Comparison of ENCODE assay signal across 10 mouse cellular contexts in the genomic region with DNA sequence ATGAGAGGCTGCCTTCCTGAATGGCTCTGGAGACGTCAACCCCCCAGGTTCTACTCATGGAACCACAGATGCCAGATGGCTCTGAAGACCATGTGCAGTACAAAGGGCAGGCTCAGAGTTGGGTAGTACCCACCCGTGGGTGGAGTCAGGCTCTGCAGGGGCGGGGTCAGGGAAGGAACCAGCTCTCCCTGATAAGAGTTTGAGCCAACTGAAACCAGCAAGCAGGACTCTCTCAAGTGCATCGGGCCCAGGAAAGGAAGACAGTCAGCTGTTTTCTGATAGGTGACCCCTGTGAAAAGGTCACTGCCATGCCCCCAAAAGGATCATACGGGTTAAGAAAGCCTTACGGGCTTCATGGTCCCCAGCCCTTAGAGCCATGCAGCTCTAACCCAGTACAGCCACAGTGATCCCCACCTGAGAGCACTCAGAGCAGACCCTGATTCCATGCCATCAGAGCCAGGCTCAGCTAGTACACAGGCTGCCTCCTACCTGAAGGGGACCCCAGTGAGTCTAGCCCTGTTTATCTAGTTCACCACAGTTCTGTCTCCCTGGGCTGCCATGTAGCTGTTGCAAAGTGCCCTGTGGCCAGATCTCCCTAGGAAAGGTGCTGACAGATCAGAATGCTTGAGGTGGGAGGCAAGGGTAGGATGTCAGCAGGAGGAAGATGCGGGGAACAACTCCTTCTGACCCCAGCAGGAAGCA. TPM values are rescaled to one million over a fixed set of nuclear protein-coding genes. Genes with fewer than 3 reads are reported as not detected.
DNase-seq lines count a peak whose midpoint lies in the region; TF ChIP-seq lines count a peak whose summit lies in the region.
"Had no signal": no experiment of that assay in that cellular context is flagged by ENCODE, and none has a peak within 500 bp of the region (broad histone marks: within the 10 kb centered on the region; RNA-seq: fewer than 3 reads in every experiment).

No protein-coding gene starts in this region.

- no peaks in the 10 kb centered on the region for H3K27me3 ChIP-seq in heart, embryonic 10.5 days (ENCODE audit: insufficient read depth, poor library complexity, severe bottlenecking)
- H3K27me3 ChIP-seq in liver, adult 2 months (ENCODE audit: control insufficient read depth, insufficient read depth, low read length): no peaks in the 10 kb centered on the region

- H3K36me3 ChIP-seq in heart, embryonic 10.5 days: peaks cover 9% of the 10 kb centered on the region; the same call in 1 of the 2 replicates
- H3K36me3 ChIP-seq in liver, adult 2 months (ENCODE audit: control insufficient read depth, insufficient read depth, low read length): peaks cover 10% of the 10 kb centered on the region; the same call in 1 of the 2 replicates

- peak overlapping the region; percentile 33; the same call in 1 of the 2 replicates for H3K27ac ChIP-seq in heart, embryonic 10.5 days
- peak overlapping the region; percentile 41 for H3K27ac ChIP-seq in liver, adult 2 months (replicated peaks; ENCODE audit: insufficient read depth, low read depth, low read length)
- H3K27ac ChIP-seq: left cerebral cortex, adult 2 months had no signal

- WGBS in heart, embryonic 10.5 days: 47% methylated on average over 7 of the region's 7 CpGs
- 48% methylated on average over 7 of the region's 7 CpGs for WGBS in liver, adult 2 months

- TF ChIP-seq POLR2A in liver, adult 2 months (IDR thresholded peaks at IDR 0.05; ENCODE audit: extremely low read depth, insufficient read depth, low read length): no peak

- H3K4me1 ChIP-seq in heart, embryonic 10.5 days: peaks cover 34% of the 10 kb centered on the region
- peaks cover 37% of the 10 kb centered on the region for H3K4me1 ChIP-seq in liver, adult 2 months (ENCODE audit: control insufficient read depth, insufficient read depth, low read length)

- no peaks in the 10 kb centered on the region for H3K9me3 ChIP-seq in heart, embryonic 10.5 days

- H3K4me3 ChIP-seq in heart, embryonic 10.5 days: no peak overlapping the region
- no peak overlapping the region for H3K4me3 ChIP-seq in liver, adult 2 months (ENCODE audit: insufficient read depth, low read depth, low read length)
- H3K4me3 ChIP-seq: left cerebral cortex, adult 2 months had no signal

- DNase-seq in heart, embryonic 10.5 days (ENCODE audit: low spot score): peak; percentile 91
- no peak for DNase-seq in heart, postnatal 4 days
- DNase-seq in c-Kit-positive CD71-positive TER-119-positive erythroid progenitor cells, embryonic 14.5 days (ENCODE audit: low spot score): peak; percentile 92
- DNase-seq in liver, adult 2 months (ENCODE audit: extremely low read depth, low read depth, low spot score): peak; percentile 70
- DNase-seq in spleen, postnatal 14 days (ENCODE audit: low spot score in 2 of 2): peak; percentile 74 to 80
- DNase-seq in right cerebral cortex, postnatal 4 days: no peak
- no peak for DNase-seq in frontal cortex, postnatal 10 days (ENCODE audit: low spot score in 2 of 2)
- no peak for DNase-seq in urinary bladder, adult 18-20 months (ENCODE audit: low spot score in 2 of 2)
- DNase-seq: gastrocnemius, postnatal 25 days had no signal

- no peaks in the 10 kb centered on the region for H3K79me2 ChIP-seq in liver, adult 2 months (ENCODE audit: control insufficient read depth, insufficient read depth, low read length)

- no peak for TF ChIP-seq CTCF in liver, adult 2 months (IDR thresholded peaks at IDR 0.05; ENCODE audit: low read depth, low read length)

- no peak overlapping the region for H3K9ac ChIP-seq in liver, adult 2 months (ENCODE audit: low read depth, low read length)

RNA-seq across cellular contexts. Expression of a gene that starts 13.1 kb away (rescaled TPM):
- polyA plus RNA-seq in heart, embryonic 10.5 days (2016; fragmentation: Nextera tagmentation; extraction: Ambion mirVana): 4.8 and 6.2 TPM in 2 replicates
- total RNA-seq in heart, postnatal 4 days (2021): 1 to 10 TPM in 1 of 2 experiments, under 1 TPM in 1; 0.64 to 1.1 TPM
- total RNA-seq in liver, adult 2 months (2014; rRNA removed): 0.34 and 0.74 TPM in 2 replicates
- 0.25 TPM in 1 of 2 replicates, not detected in the other for polyA plus RNA-seq in liver, adult 2 months (2012; rRNA removed)
- total RNA-seq: gastrocnemius, postnatal 25 days had no signal

RNA-seq across cellular contexts. Expression of a gene that starts 21.0 kb away (rescaled TPM):
- polyA plus RNA-seq in heart, embryonic 10.5 days (2016; fragmentation: Nextera tagmentation; extraction: Ambion mirVana): 4.4 and 5.1 TPM in 2 replicates
- 10 to 100 TPM; 19.7 TPM for total RNA-seq in heart, postnatal 4 days (2021)
- total RNA-seq in liver, adult 2 months (2014; rRNA removed): 63.0 and 71.9 TPM in 2 replicates
- 106 and 139 TPM in 2 replicates for polyA plus RNA-seq in liver, adult 2 months (2012; rRNA removed)

RNA-seq across cellular contexts. Expression of a gene that starts 44.7 kb away (rescaled TPM):
- 2.3 and 2.5 TPM in 2 replicates for polyA plus RNA-seq in heart, embryonic 10.5 days (2016; fragmentation: Nextera tagmentation; extraction: Ambion mirVana)
- 1 to 10 TPM in 1 of 2 experiments, under 1 TPM in 1; 0.95 to 2.4 TPM for total RNA-seq in heart, postnatal 4 days (2021)
- 1.0 and 1.1 TPM in 2 replicates for total RNA-seq in liver, adult 2 months (2014; rRNA removed)
- polyA plus RNA-seq in liver, adult 2 months (2012; rRNA removed): 0.51 and 0.98 TPM in 2 replicates

RNA-seq across cellular contexts. Expression of a gene that starts 47.7 kb away (rescaled TPM):
- 31.6 and 44.0 TPM in 2 replicates for polyA plus RNA-seq in heart, embryonic 10.5 days (2016; fragmentation: Nextera tagmentation; extraction: Ambion mirVana)
- 10 to 100 TPM; 23.4 to 24.5 TPM for total RNA-seq in heart, postnatal 4 days (2021)
- 18.6 and 22.8 TPM in 2 replicates for total RNA-seq in liver, adult 2 months (2014; rRNA removed)
- polyA plus RNA-seq in liver, adult 2 months (2012; rRNA removed): 5.6 and 6.8 TPM in 2 replicates

RNA-seq across cellular contexts. Expression of a gene that starts 60.0 kb away (rescaled TPM):
- 999 and 1,260 TPM in 2 replicates for polyA plus RNA-seq in heart, embryonic 10.5 days (2016; fragmentation: Nextera tagmentation; extraction: Ambion mirVana)
- 100 to 1,000 TPM; 316 to 330 TPM for total RNA-seq in heart, postnatal 4 days (2021)
- 271 and 286 TPM in 2 replicates for total RNA-seq in liver, adult 2 months (2014; rRNA removed)
- polyA plus RNA-seq in liver, adult 2 months (2012; rRNA removed): 165 and 177 TPM in 2 replicates

Comparison
In these comparisons a context has a peak if more than half of its experiments do, and no peak if none do; other contexts are left out.
1. DNase-seq: peak in heart, embryonic 10.5 days (single experiment), c-Kit-positive CD71-positive TER-119-positive erythroid progenitor cells, embryonic 14.5 days (single experiment), liver, adult 2 months (single experiment) and spleen, postnatal 14 days (2 of 2); none in heart, postnatal 4 days (single experiment), right cerebral cortex, postnatal 4 days (single experiment), frontal cortex, postnatal 10 days (0 of 2) and urinary bladder, adult 18-20 months (0 of 2).